Mouse (Mus musculus): ENCODE results near the gene Il21r.

DNA sequence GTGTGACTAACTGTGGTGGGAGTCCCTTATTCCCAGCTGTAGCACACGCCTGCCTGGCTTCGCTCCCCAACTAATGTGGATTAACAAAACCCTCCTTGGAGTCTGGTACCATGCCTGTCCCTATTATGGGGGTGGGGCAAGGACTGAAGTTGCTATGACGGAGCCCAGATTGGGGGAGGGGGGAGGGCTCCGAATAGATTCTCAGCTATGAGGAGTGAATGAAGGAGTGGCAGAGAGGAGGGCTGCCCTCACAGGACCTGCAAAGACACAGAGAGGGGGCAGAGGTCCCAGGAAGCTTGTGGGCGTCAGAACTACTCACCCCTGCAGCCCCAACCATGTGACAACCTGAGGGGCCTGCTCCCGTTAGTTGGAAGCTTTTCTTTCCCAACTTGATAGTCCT lies 35.1 kb downstream of the Il21r start:
- TF ChIP-seq CTCF (IDR thresholded peaks at IDR 0.05; ENCODE audit: borderline replicate concordance, insufficient read depth, low read length) (no peak), POLR2A (IDR thresholded peaks at IDR 0.05; ENCODE audit: low read depth, low read length) (no peak)

Measured in embryonic fibroblast, embryonic 13.5 days (primary cell).